Mouse (Mus musculus) forebrain, embryonic 10.5 days (tissue): Measurements from ENCODE around the gene Zfp664. TPM values are rescaled to one million over a fixed set of nuclear protein-coding genes. Genes with fewer than 3 reads are reported as not detected.

Source experiments
- DNase-seq: peaks from one replicate; pipeline ENCODE4 v3.0.0-alpha.2; 2017; ENCODE audit warnings: low spot score; ENCODE audit errors: extremely low spot score
- H3K27ac ChIP-seq: fragments of 300-500 bp; sonication (generic); 2 replicates; pipeline ENCODE4 v1.5.1; 2016; ENCODE audit warnings: mild to moderate bottlenecking
- H3K27me3 ChIP-seq: fragments of 300-500 bp; sonication (generic); 2 replicates; pipeline ENCODE4 v1.6.1; 2016; ENCODE audit warnings: mild to moderate bottlenecking; ENCODE audit not compliant: poor library complexity, severe bottlenecking
- H3K36me3 ChIP-seq: fragments of 300-500 bp; sonication (generic); replicated peaks from 2 replicates; pipeline ENCODE4 v1.6.1; 2016; ENCODE audit warnings: mild to moderate bottlenecking, moderate library complexity
- H3K4me1 ChIP-seq: fragments of 300-500 bp; sonication (generic); 2 replicates; pipeline ENCODE4 v1.6.1; 2016
- H3K4me3 ChIP-seq: fragments of 300-500 bp; sonication (generic); 2 replicates; pipeline ENCODE4 v1.5.1; 2016; ENCODE audit warnings: mild to moderate bottlenecking, moderate library complexity
- H3K9me3 ChIP-seq: fragments of 300-500 bp; sonication (generic); 2 replicates; pipeline ENCODE4 v1.6.1; 2016; ENCODE audit warnings: mild to moderate bottlenecking, moderate library complexity
- WGBS: fragments of 180-500 bp; shearing (Covaris S2); methylation state at CpG from one replicate; pipeline ENCODE4 v1.1.7; 2016; 5-methylcytosine and 5-hydroxymethylcytosine counted together
- polyA plus RNA-seq: library from polyadenylated mRNA; unstranded; fragments of >200 nt; fragmentation: Nextera tagmentation; extraction: Ambion mirVana; gene quantifications from 2 replicates; pipeline ENCODE4 v1.2.1, GENCODE M21; 2016

The Zfp664 gene
- polyA plus RNA-seq, 1 experiment from 2014 or later: 162 TPM

- Histone ChIP-seq H3K9me3 (peaks cover 14% of the 10 kb centered on the region), H3K36me3 (no peaks in the 10 kb centered on the region), H3K27me3 (no peaks in the 10 kb centered on the region), H3K27ac (no peak overlapping the region), H3K4me3 (no peak overlapping the region), H3K4me1 (peaks cover 14% of the 10 kb centered on the region)
- 73% methylated on average over 12 of the region's 12 CpGs for WGBS
- no peak for DNase-seq
Measured at GRCm38 (mm10) chr5:124943793-124944383, 81.4 kb downstream of the Zfp664 start.

- DNase-seq: no peak
- Histone ChIP-seq H3K27ac (no peak overlapping the region), H3K27me3 (no peaks in the 10 kb centered on the region), H3K9me3 (peaks cover 14% of the 10 kb centered on the region), H3K36me3 (no peaks in the 10 kb centered on the region), H3K4me1 (peaks cover 14% of the 10 kb centered on the region), H3K4me3 (no peak overlapping the region)
- WGBS: 89% methylated on average over 10 of the region's 10 CpGs
Measured at GRCm38 (mm10) chr5:124944384-124944783, 81.9 kb downstream of the Zfp664 start.

- Histone ChIP-seq H3K27ac (no peak overlapping the region), H3K36me3 (no peaks in the 10 kb centered on the region), H3K27me3 (no peaks in the 10 kb centered on the region), H3K4me1 (peaks cover 14% of the 10 kb centered on the region), H3K9me3 (peaks cover 18% of the 10 kb centered on the region), H3K4me3 (no peak overlapping the region)
- WGBS: 84% methylated on average over 4 of the region's 4 CpGs
- no peak for DNase-seq
Measured at GRCm38 (mm10) chr5:124945046-124945445, 82.6 kb downstream of the Zfp664 start.

GRCm38 (mm10) chr5:124950623-124951278 is 88.3 kb downstream of the Zfp664 start:
- Histone ChIP-seq H3K27ac (peak overlapping the region; percentile 44), H3K27me3 (no peaks in the 10 kb centered on the region), H3K36me3 (no peaks in the 10 kb centered on the region), H3K4me1 (peaks cover 11% of the 10 kb centered on the region), H3K9me3 (peaks cover 18% of the 10 kb centered on the region), H3K4me3 (no peak overlapping the region)
- DNase-seq: no peak
- 64% methylated on average over 13 of the region's 13 CpGs for WGBS

- 72% methylated on average over 17 of the region's 17 CpGs for WGBS
- Histone ChIP-seq H3K4me1 (peaks cover 11% of the 10 kb centered on the region), H3K27ac (no peak overlapping the region; the same call in 1 of the 2 replicates), H3K9me3 (peaks cover 18% of the 10 kb centered on the region), H3K36me3 (no peaks in the 10 kb centered on the region), H3K27me3 (no peaks in the 10 kb centered on the region), H3K4me3 (no peak overlapping the region)
- DNase-seq: no peak
Measured at GRCm38 (mm10) chr5:124951333-124951732, 88.8 kb downstream of the Zfp664 start.

Other genes starting within 250 kb of the Zfp664 start
- gene Atp6v0a2, start 234.1 kb upstream of the Zfp664 start, polyA plus RNA-seq: 45.4 and 46.3 TPM in 2 replicates
- 0.02 TPM in 1 of 2 replicates, not detected in the other for gene Dnah10, start 137.6 kb upstream of the Zfp664 start, polyA plus RNA-seq
- gene Ccdc92, start 267 bp upstream of the Zfp664 start, polyA plus RNA-seq: 14.0 and 14.4 TPM in 2 replicates
- 3.4 and 4.3 TPM in 2 replicates for gene Rflna, start 140.5 kb downstream of the Zfp664 start, polyA plus RNA-seq